In genomic region chr5:113815638-113816152, GRCm38 (mm10) we compare ENCODE assay signal across 7 mouse cellular contexts. TPM values are rescaled to one million over a fixed set of nuclear protein-coding genes. Genes with fewer than 3 reads are reported as not detected.
DNase-seq lines count a peak whose midpoint lies in the region; ATAC-seq and TF ChIP-seq lines count a peak whose summit lies in the region.

No protein-coding gene starts in this region.

- H3K9ac ChIP-seq in MEL (ENCODE audit: control insufficient read depth, low read depth, low read length, poor library complexity, severe bottlenecking), result no peak overlapping the region
- H3K9ac ChIP-seq in embryonic facial prominence, embryonic 12.5 days, result no peak overlapping the region

- no peaks in the 10 kb centered on the region for H3K79me2 ChIP-seq in MEL (ENCODE audit: control insufficient read depth, insufficient read depth, low read length, poor library complexity)

- no peak for TF ChIP-seq EP300 in MEL (IDR thresholded peaks at IDR 0.05; ENCODE audit: low read depth in 1 of 2, low read length in 2 of 2)

- DNase-seq in MEL (ENCODE audit: low read depth, low spot score), result peak; percentile 74
- peak; percentile 88 to 94 for DNase-seq in adrenal gland, postnatal 36 days
- peak; percentile 86 for DNase-seq in heart, postnatal 4 days
- peak; percentile 59 to 85 for DNase-seq in layer of hippocampus, postnatal 25 days (ENCODE audit: extremely low spot score in 1 of 2, low spot score in 1 of 2)
- peak; percentile 71 to 81 for DNase-seq in lung, postnatal 4 days
- DNase-seq in right cerebral cortex, postnatal 4 days, result peak; percentile 84

- H3K4me2 ChIP-seq in embryonic facial prominence, embryonic 12.5 days (replicated peaks), result peak overlapping the region; percentile 22; the same call in 1 of the 2 replicates

- H3K27ac ChIP-seq in MEL (ENCODE audit: control insufficient read depth, low read depth, low read length), result no peak overlapping the region
- no peak overlapping the region for H3K27ac ChIP-seq in embryonic facial prominence, embryonic 12.5 days

- TF ChIP-seq CTCF in MEL (IDR thresholded peaks at IDR 0.05 in 2 of 3, conservative IDR thresholded peaks at IDR 0.05 in 1 of 3; ENCODE audit: control insufficient read depth in 1 of 3, insufficient read depth in 1 of 3, low read depth in 2 of 3, low read length in 3 of 3, poor library complexity in 1 of 3, severe bottlenecking in 1 of 3), result peak; percentile 77 to 98 (median 92)

- WGBS in embryonic facial prominence, embryonic 12.5 days, result 13% methylated on average over 15 of the region's 15 CpGs

- H3K4me3 ChIP-seq in MEL (ENCODE audit: control insufficient read depth in 1 of 2, insufficient read depth in 1 of 2, low read depth in 2 of 2, low read length in 2 of 2), result no peak overlapping the region
- no peak overlapping the region for H3K4me3 ChIP-seq in embryonic facial prominence, embryonic 12.5 days

- H3K4me1 ChIP-seq in MEL (ENCODE audit: control insufficient read depth in 1 of 2, insufficient read depth in 2 of 2, low read length in 2 of 2), result peaks cover 0 to 4% of the 10 kb centered on the region in 2 experiments; a peak in 1 of 4 replicates
- H3K4me1 ChIP-seq in embryonic facial prominence, embryonic 12.5 days, result peaks cover 3% of the 10 kb centered on the region; the same call in 1 of the 2 replicates

- peak; percentile 87 for TF ChIP-seq RAD21 in MEL (IDR thresholded peaks at IDR 0.05; ENCODE audit: low read depth, low read length)

- ATAC-seq in embryonic facial prominence, embryonic 12.5 days (ENCODE audit: insufficient number of reproducible peaks, insufficient read depth, low FRiP score, low TSS enrichment), result no peak

- no peaks in the 10 kb centered on the region for H3K36me3 ChIP-seq in MEL (ENCODE audit: control insufficient read depth in 1 of 2, insufficient read depth in 2 of 2, low read length in 2 of 2)
- H3K36me3 ChIP-seq in embryonic facial prominence, embryonic 12.5 days, result no peaks in the 10 kb centered on the region

- H3K27me3 ChIP-seq in MEL (ENCODE audit: control insufficient read depth in 1 of 2, insufficient read depth in 2 of 2, low read length in 2 of 2), result no peaks in the 10 kb centered on the region
- no peaks in the 10 kb centered on the region for H3K27me3 ChIP-seq in embryonic facial prominence, embryonic 12.5 days

- no peaks in the 10 kb centered on the region for H3K9me3 ChIP-seq in MEL (replicated peaks; ENCODE audit: insufficient read depth, low read length)
- H3K9me3 ChIP-seq in embryonic facial prominence, embryonic 12.5 days, result no peaks in the 10 kb centered on the region

- TF ChIP-seq POLR2A in MEL (IDR thresholded peaks at IDR 0.05; ENCODE audit: control insufficient read depth in 1 of 2, insufficient read depth in 1 of 2, low read depth in 1 of 2, low read length in 2 of 2, poor library complexity in 1 of 2), result no peak

TF ChIP-seq in MEL, 35 proteins besides CTCF, POLR2A, EP300 and RAD21:
- peak; percentile 65 for TF ChIP-seq ZC3H11A (IDR thresholded peaks at IDR 0.05; ENCODE audit: low read depth, low read length)
- TF ChIP-seq SMC3 (IDR thresholded peaks at IDR 0.05; ENCODE audit: low read depth, low read length), result peak; percentile 75
- 0 out of 2 replicates have a peak, but pooled peaks have one; percentile 2 for TF ChIP-seq NRF1 (IDR thresholded peaks at IDR 0.05; ENCODE audit: insufficient read depth, low read depth, low read length, poor library complexity, severe bottlenecking)
- TF ChIP-seq MAX (IDR thresholded peaks at IDR 0.05; ENCODE audit: low read length), result no peak
- no peak for TF ChIP-seq RCOR1 (IDR thresholded peaks at IDR 0.05; ENCODE audit: low read depth, low read length)
- no peak for TF ChIP-seq E2F4 (IDR thresholded peaks at IDR 0.05; ENCODE audit: borderline replicate concordance, low read depth, low read length)

RNA-seq across cellular contexts. Expression of gene Tmem119, which starts 15.4 kb away (rescaled TPM):
- total RNA-seq in MEL (2012; rRNA removed), result not detected in 2 replicates
- polyA plus RNA-seq in MEL (2012; ENCODE audit: insufficient read depth in 1 of 2, insufficient read length in 2 of 2, low read depth in 1 of 2, low replicate concordance in 2 of 2, missing spikeins in 1 of 2), result under 1 TPM in 1 of 2 experiments, not detected in 1; 0.13 TPM
- total RNA-seq in adrenal gland, postnatal 36 days (2021), result 10 to 100 TPM in 1 of 2 experiments, 1 to 10 TPM in 1; 9.3 to 14.1 TPM
- 116 and 118 TPM in 2 replicates for polyA plus RNA-seq in embryonic facial prominence, embryonic 12.5 days (2016; fragmentation: Nextera tagmentation; extraction: Ambion mirVana)
- total RNA-seq in heart, postnatal 4 days (2021), result 10 to 100 TPM; 11.7 to 13.7 TPM
- total RNA-seq in layer of hippocampus, postnatal 25 days (2021), result 10 to 100 TPM; 18.4 to 23.9 TPM

RNA-seq across cellular contexts. Expression of gene Selplg, which starts 16.7 kb away (rescaled TPM):
- 24.2 and 29.1 TPM in 2 replicates for total RNA-seq in MEL (2012; rRNA removed)
- 10 to 100 TPM in 1 of 2 experiments, not detected in 1; 48.2 TPM for polyA plus RNA-seq in MEL (2012; ENCODE audit: insufficient read depth in 1 of 2, insufficient read length in 2 of 2, low read depth in 1 of 2, low replicate concordance in 2 of 2, missing spikeins in 1 of 2)
- 1 to 10 TPM; 2.5 to 4.1 TPM for total RNA-seq in adrenal gland, postnatal 36 days (2021)
- polyA plus RNA-seq in embryonic facial prominence, embryonic 12.5 days (2016; fragmentation: Nextera tagmentation; extraction: Ambion mirVana), result 1.5 and 1.9 TPM in 2 replicates
- 1 to 10 TPM; 1.3 to 2.1 TPM for total RNA-seq in heart, postnatal 4 days (2021)
- total RNA-seq in layer of hippocampus, postnatal 25 days (2021), result 10 to 100 TPM; 29.3 to 33.5 TPM

RNA-seq across cellular contexts. Expression of gene Iscu, which starts 43.1 kb away (rescaled TPM):
- total RNA-seq in MEL (2012; rRNA removed), result 84.1 and 95.7 TPM in 2 replicates
- polyA plus RNA-seq in MEL (2012; ENCODE audit: insufficient read depth in 1 of 2, insufficient read length in 2 of 2, low read depth in 1 of 2, low replicate concordance in 2 of 2, missing spikeins in 1 of 2), result 100 to 1,000 TPM in 1 of 2 experiments, not detected in 1; 150 TPM
- 100 to 1,000 TPM; 612 to 984 TPM for total RNA-seq in adrenal gland, postnatal 36 days (2021)
- 109 and 111 TPM in 2 replicates for polyA plus RNA-seq in embryonic facial prominence, embryonic 12.5 days (2016; fragmentation: Nextera tagmentation; extraction: Ambion mirVana)
- 100 to 1,000 TPM; 102 to 104 TPM for total RNA-seq in heart, postnatal 4 days (2021)
- 100 to 1,000 TPM; 115 to 126 TPM for total RNA-seq in layer of hippocampus, postnatal 25 days (2021)

RNA-seq across cellular contexts. Expression of gene Sart3, which starts 43.4 kb away (rescaled TPM):
- 38.5 and 41.4 TPM in 2 replicates for total RNA-seq in MEL (2012; rRNA removed)
- polyA plus RNA-seq in MEL (2012; ENCODE audit: insufficient read depth in 1 of 2, insufficient read length in 2 of 2, low read depth in 1 of 2, low replicate concordance in 2 of 2, missing spikeins in 1 of 2), result 10 to 100 TPM in 1 of 2 experiments, not detected in 1; 74.4 TPM
- total RNA-seq in adrenal gland, postnatal 36 days (2021), result 10 to 100 TPM; 30.0 to 33.3 TPM
- polyA plus RNA-seq in embryonic facial prominence, embryonic 12.5 days (2016; fragmentation: Nextera tagmentation; extraction: Ambion mirVana), result 87.8 and 88.3 TPM in 2 replicates
- total RNA-seq in heart, postnatal 4 days (2021), result 10 to 100 TPM; 30.4 to 30.7 TPM
- 10 to 100 TPM; 41.0 to 47.6 TPM for total RNA-seq in layer of hippocampus, postnatal 25 days (2021)
